ENCODE assay signal across 8 mouse cellular contexts in genomic region chr4:62207851-62208695, GRCm38 (mm10). TPM values are rescaled to one million over a fixed set of nuclear protein-coding genes. Genes with fewer than 3 reads are reported as not detected.
DNase-seq lines count a peak whose midpoint lies in the region; ATAC-seq lines count a peak whose summit lies in the region.

No protein-coding gene starts in this region.

- WGBS in intestine, embryonic 15.5 days: under 1% methylated on average over 45 of the region's 45 CpGs

- intact Hi-C loops in gastrocnemius, postnatal 36 days (cut with DNase I): no loop called here
- intact Hi-C loops in left cerebral cortex, postnatal 10 days (cut with DNase I): loop anchor here (5.0 to 10.0 kb wide), 2 partner anchors 77 to 199 kb away; partner anchors contain the start of genes Cdc26 and Prpf4

- H3K9ac ChIP-seq in intestine, embryonic 15.5 days: peak overlapping the region; percentile 84

- H3K27ac ChIP-seq in intestine, embryonic 15.5 days: peak overlapping the region; percentile 81

- peak overlapping the region; percentile 64 for H3K4me2 ChIP-seq in intestine, embryonic 15.5 days (replicated peaks)

- no peaks in the 10 kb centered on the region for H3K27me3 ChIP-seq in intestine, embryonic 15.5 days (replicated peaks)

- H3K4me3 ChIP-seq in intestine, embryonic 15.5 days (replicated peaks): peak overlapping the region; percentile 75

- H3K9me3 ChIP-seq in intestine, embryonic 15.5 days: no peaks in the 10 kb centered on the region

- peak; percentile 94 for DNase-seq in adrenal gland, postnatal 14 days
- DNase-seq in embryo, embryonic 11 days: peak; percentile 95
- peak; percentile 80 to 84 for DNase-seq in gastrocnemius, postnatal 36 days
- DNase-seq in left cerebral cortex, postnatal 10 days (ENCODE audit: extremely low spot score in 1 of 2, low spot score in 2 of 2): peak; percentile 90 to 94
- DNase-seq in right cerebral cortex, postnatal 4 days: peak; percentile 93

- peaks cover 8% of the 10 kb centered on the region for H3K36me3 ChIP-seq in intestine, embryonic 15.5 days

- peaks cover 2% of the 10 kb centered on the region; the same call in 1 of the 2 replicates for H3K4me1 ChIP-seq in intestine, embryonic 15.5 days (replicated peaks)

- ATAC-seq in intestine, embryonic 15.5 days: peak; percentile 98
- ATAC-seq in megakaryocyte progenitor cell, adult 5-6 weeks (replicated peaks; ENCODE audit: poor library complexity): peak; percentile 64
- ATAC-seq in CD4-positive, CD25-positive, alpha-beta regulatory T cell, adult 4 months: no peak

RNA-seq across cellular contexts. Expression of gene Zfp37, which starts 22.8 kb away (rescaled TPM):
- total RNA-seq in adrenal gland, postnatal 14 days (2021): 5.2 and 6.9 TPM in 2 replicates
- total RNA-seq in gastrocnemius, postnatal 36 days (2021): 1 to 10 TPM in 1 of 2 experiments, under 1 TPM in 1; 0.72 to 1.2 TPM
- polyA plus RNA-seq in intestine, embryonic 15.5 days (2015; fragmentation: Nextera tagmentation; extraction: Ambion mirVana): 6.0 and 6.9 TPM in 2 replicates
- total RNA-seq in left cerebral cortex, postnatal 10 days (2021): 10 to 100 TPM; 22.3 to 22.9 TPM
- 0.54 TPM in 1 of 2 replicates, not detected in the other for total RNA-seq in megakaryocyte progenitor cell, adult 5-6 weeks (2015)
- not detected in 2 replicates for total RNA-seq in megakaryocyte progenitor cell, adult 5-6 weeks (2017)
- under 1 TPM in 1 of 2 experiments, not detected in 1; 0.58 TPM for polyA plus RNA-seq in CD4-positive, CD25-positive, alpha-beta regulatory T cell, adult 4 months (2017; shearing (Covaris generic))

RNA-seq across cellular contexts. Expression of gene Slc31a2, which starts 54.3 kb away (rescaled TPM):
- total RNA-seq in adrenal gland, postnatal 14 days (2021): 17.7 and 19.5 TPM in 2 replicates
- total RNA-seq in gastrocnemius, postnatal 36 days (2021): 1 to 10 TPM; 4.1 to 4.4 TPM
- 17.0 and 19.9 TPM in 2 replicates for polyA plus RNA-seq in intestine, embryonic 15.5 days (2015; fragmentation: Nextera tagmentation; extraction: Ambion mirVana)
- total RNA-seq in left cerebral cortex, postnatal 10 days (2021): 1 to 10 TPM; 8.5 to 9.4 TPM
- total RNA-seq in megakaryocyte progenitor cell, adult 5-6 weeks (2015): 16.9 and 21.8 TPM in 2 replicates
- 18.6 and 23.0 TPM in 2 replicates for total RNA-seq in megakaryocyte progenitor cell, adult 5-6 weeks (2017)
- polyA plus RNA-seq in CD4-positive, CD25-positive, alpha-beta regulatory T cell, adult 4 months (2017; shearing (Covaris generic)): 10 to 100 TPM; 11.1 to 16.4 TPM

RNA-seq across cellular contexts. Expression of gene Mup21, which starts 57.4 kb away (rescaled TPM):
- not detected in 2 replicates for total RNA-seq in adrenal gland, postnatal 14 days (2021)
- not detected for total RNA-seq in gastrocnemius, postnatal 36 days (2021)
- polyA plus RNA-seq in intestine, embryonic 15.5 days (2015; fragmentation: Nextera tagmentation; extraction: Ambion mirVana): not detected in 2 replicates
- total RNA-seq in left cerebral cortex, postnatal 10 days (2021): not detected
- total RNA-seq in megakaryocyte progenitor cell, adult 5-6 weeks (2015): not detected in 2 replicates
- not detected in 2 replicates for total RNA-seq in megakaryocyte progenitor cell, adult 5-6 weeks (2017)
- not detected for polyA plus RNA-seq in CD4-positive, CD25-positive, alpha-beta regulatory T cell, adult 4 months (2017; shearing (Covaris generic))
